Mouse (Mus musculus): Measurements from ENCODE around the gene Coq5.

The Coq5 gene

GRCm38 (mm10) chr5:115279226-115280049 lies at the start of gene Coq5:
Gene Coq5, plus strand, starts transcription at chr5:115279666.
- DNase-seq (ENCODE audit: low spot score), result peak; percentile 81

GRCm38 (mm10) chr5:115230830-115231551 lies 48.5 kb upstream of the Coq5 start:
- DNase-seq (ENCODE audit: low spot score), result peak; percentile 55

- DNase-seq (ENCODE audit: low spot score), result peak; percentile 68
These were observed 47.8 kb upstream of the Coq5 start for GRCm38 (mm10) chr5:115231552-115232120.

- DNase-seq (ENCODE audit: low spot score), result no peak
These were observed 47.0 kb upstream of the Coq5 start for GRCm38 (mm10) chr5:115232516-115232915.

GRCm38 (mm10) chr5:115233031-115233780 lies 46.3 kb upstream of the Coq5 start:
- DNase-seq (ENCODE audit: low spot score), result no peak

- no peak for DNase-seq (ENCODE audit: low spot score)
These were observed 44.9 kb upstream of the Coq5 start for GRCm38 (mm10) chr5:115234519-115234918.

- DNase-seq (ENCODE audit: low spot score), result peak; percentile 74
These were observed 44.1 kb upstream of the Coq5 start for GRCm38 (mm10) chr5:115235323-115235771.

GRCm38 (mm10) chr5:115235786-115236263 lies 43.6 kb upstream of the Coq5 start, which contains the start of gene Pop5:
Gene Pop5, plus strand, starts transcription at chr5:115235836.
- DNase-seq (ENCODE audit: low spot score), result peak; percentile 93

- DNase-seq (ENCODE audit: low spot score), result peak; percentile 94
These were observed 41.4 kb upstream of the Coq5 start for GRCm38 (mm10) chr5:115237803-115238728.

- DNase-seq (ENCODE audit: low spot score), result peak; percentile 47
These were observed 40.7 kb upstream of the Coq5 start for GRCm38 (mm10) chr5:115238729-115239195.

GRCm38 (mm10) chr5:115240191-115240590 lies 39.3 kb upstream of the Coq5 start:
- no peak for DNase-seq (ENCODE audit: low spot score)

- DNase-seq (ENCODE audit: low spot score), result no peak
These were observed 24.0 kb upstream of the Coq5 start for GRCm38 (mm10) chr5:115255472-115255871.

GRCm38 (mm10) chr5:115256909-115257546 lies 22.4 kb upstream of the Coq5 start:
- no peak for DNase-seq (ENCODE audit: low spot score)

GRCm38 (mm10) chr5:115260356-115260755 lies 19.1 kb upstream of the Coq5 start:
- DNase-seq (ENCODE audit: low spot score), result no peak

GRCm38 (mm10) chr5:115261141-115261540 lies 18.3 kb upstream of the Coq5 start:
- no peak for DNase-seq (ENCODE audit: low spot score)

- DNase-seq (ENCODE audit: low spot score), result no peak
These were observed 17.6 kb upstream of the Coq5 start for GRCm38 (mm10) chr5:115261880-115262279.

GRCm38 (mm10) chr5:115262502-115263291 lies 16.8 kb upstream of the Coq5 start:
- DNase-seq (ENCODE audit: low spot score), result no peak

GRCm38 (mm10) chr5:115266340-115266739 lies 13.1 kb upstream of the Coq5 start:
- DNase-seq (ENCODE audit: low spot score), result no peak

GRCm38 (mm10) chr5:115266787-115267468 lies 12.5 kb upstream of the Coq5 start:
- DNase-seq (ENCODE audit: low spot score), result no peak

Data from MN1 (cell line).